Mouse (Mus musculus): ENCODE results near the gene Atp9a. TPM values are rescaled to one million over a fixed set of nuclear protein-coding genes. Genes with fewer than 3 reads are reported as not detected.

Gene Atp9a
- polyA plus RNA-seq, 1 experiment from 2014 or later: 155 TPM

DNA sequence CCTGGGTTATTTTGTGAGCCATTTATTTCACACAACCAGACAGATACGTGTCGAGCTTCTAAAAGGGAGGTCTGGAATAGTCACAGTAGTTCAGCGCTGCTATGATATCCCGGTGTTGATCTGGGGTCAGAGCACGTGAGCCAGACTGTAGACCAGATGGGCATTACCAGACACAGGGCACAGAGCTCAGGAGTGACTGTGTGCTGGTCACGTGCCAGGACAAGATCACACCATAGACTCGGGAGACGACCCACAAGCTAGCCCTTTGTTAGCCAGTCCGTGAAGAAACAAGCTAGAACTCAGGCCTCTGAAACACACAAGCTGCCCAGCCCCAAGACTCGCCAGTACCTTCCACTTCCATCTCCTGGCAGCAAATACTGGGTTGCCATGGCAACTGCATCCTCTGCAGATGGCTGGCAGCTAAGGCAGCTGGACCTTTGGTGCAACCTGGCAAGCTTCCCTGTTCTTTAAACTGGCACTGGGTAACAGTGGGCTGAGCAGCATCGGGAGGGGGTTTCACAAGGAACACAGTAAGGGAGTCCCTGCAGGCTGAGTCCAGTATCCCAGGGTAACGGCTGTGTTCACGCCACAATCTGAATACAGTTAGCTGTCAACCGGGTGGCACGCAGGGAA, 63.4 kb downstream of the Atp9a start:
- H3K36me3 ChIP-seq (replicated peaks): peaks cover 22% of the 10 kb centered on the region
- peaks cover 21% of the 10 kb centered on the region for H3K4me1 ChIP-seq
- 45% methylated on average over 15 of the region's 15 CpGs for WGBS
- no peaks in the 10 kb centered on the region for H3K27me3 ChIP-seq (replicated peaks)
- H3K9me3 ChIP-seq: no peaks in the 10 kb centered on the region
- no peak overlapping the region for H3K9ac ChIP-seq
- 0 out of 2 replicates have a peak overlapping the region, but pooled peaks have one; percentile 3 for H3K4me2 ChIP-seq
- peak overlapping the region; percentile 78 for H3K27ac ChIP-seq
- H3K4me3 ChIP-seq: no peak overlapping the region
- peak; percentile 88 for ATAC-seq (replicated peaks)

DNA sequence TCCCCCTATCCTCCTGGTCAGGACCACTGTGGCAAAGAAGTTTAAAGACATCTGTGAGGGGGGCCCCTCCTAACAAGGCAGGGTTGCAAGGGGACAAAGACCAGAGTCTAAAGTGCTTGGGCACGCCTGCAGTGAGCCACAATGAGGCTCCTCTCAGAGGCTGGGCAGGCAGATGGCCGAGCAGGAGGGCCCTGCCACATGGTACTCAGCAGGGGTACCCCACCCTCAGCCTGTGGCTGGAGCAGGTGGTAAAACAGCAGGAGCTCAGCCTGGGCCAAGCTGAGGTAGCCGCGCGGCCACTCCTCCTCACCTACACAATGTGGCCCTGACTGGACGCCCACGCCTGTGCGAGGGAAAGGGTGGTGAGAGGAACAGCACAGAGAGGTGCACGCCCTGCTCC, 64.6 kb downstream of the Atp9a start:
- H3K36me3 ChIP-seq (replicated peaks): peaks cover 33% of the 10 kb centered on the region
- H3K9ac ChIP-seq: no peak overlapping the region
- peak; percentile 48 for ATAC-seq (replicated peaks)
- WGBS: 22% methylated on average over 6 of the region's 9 CpGs
- no peak overlapping the region for H3K4me3 ChIP-seq
- H3K4me2 ChIP-seq: no peak overlapping the region
- no peaks in the 10 kb centered on the region for H3K27me3 ChIP-seq (replicated peaks)
- H3K4me1 ChIP-seq: peaks cover 21% of the 10 kb centered on the region
- peak overlapping the region; percentile 78 for H3K27ac ChIP-seq
- H3K9me3 ChIP-seq: no peaks in the 10 kb centered on the region

DNA sequence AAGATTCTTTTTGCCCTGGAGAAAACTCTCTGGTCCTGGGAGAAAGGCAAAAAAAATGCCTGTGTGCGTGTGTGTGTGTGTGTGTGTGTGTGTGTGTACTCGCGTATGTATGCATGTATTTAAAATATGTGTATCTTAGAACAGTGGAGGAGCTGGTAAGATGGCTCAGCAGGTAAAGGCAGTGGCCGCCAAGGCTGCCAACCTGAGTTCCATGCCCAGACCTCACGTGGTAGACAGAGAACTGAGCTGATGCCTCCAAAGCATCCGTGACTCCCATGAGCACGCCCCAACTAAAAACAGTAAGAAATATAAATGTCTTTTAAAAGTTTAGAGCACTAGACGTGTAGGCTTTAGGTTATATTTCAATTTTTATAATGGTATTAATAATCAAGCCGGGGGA, 70.5 kb downstream of the Atp9a start:
- WGBS: 90% methylated on average over 9 of the region's 9 CpGs
- H3K9ac ChIP-seq: no peak overlapping the region
- no peak overlapping the region for H3K4me3 ChIP-seq
- no peak for ATAC-seq (replicated peaks)
- peaks cover 31% of the 10 kb centered on the region for H3K36me3 ChIP-seq (replicated peaks)
- no peaks in the 10 kb centered on the region for H3K4me1 ChIP-seq
- no peaks in the 10 kb centered on the region for H3K27me3 ChIP-seq (replicated peaks)
- no peak overlapping the region for H3K27ac ChIP-seq
- H3K9me3 ChIP-seq: no peaks in the 10 kb centered on the region
- no peak overlapping the region for H3K4me2 ChIP-seq

DNA sequence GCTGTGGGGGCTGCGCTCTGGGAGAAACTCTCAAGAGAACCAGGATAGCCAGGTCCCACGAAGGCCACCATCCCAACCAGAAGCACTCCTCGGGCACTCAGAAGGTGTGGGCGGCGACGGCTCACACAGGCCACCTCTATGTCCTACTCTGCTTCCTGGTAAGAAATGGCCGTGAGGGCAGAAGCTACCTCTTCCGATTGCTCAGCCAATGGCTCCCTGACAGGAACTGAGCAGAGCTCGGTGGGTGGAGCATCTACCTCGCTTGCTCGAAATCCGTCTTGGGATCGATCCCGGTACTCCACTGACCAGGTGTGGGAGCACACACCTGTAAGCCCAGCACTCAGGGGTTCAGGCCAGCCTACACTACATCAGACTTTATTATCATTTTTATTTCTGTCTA, 72.0 kb downstream of the Atp9a start:
- ATAC-seq (replicated peaks): no peak
- H3K9me3 ChIP-seq: no peaks in the 10 kb centered on the region
- H3K36me3 ChIP-seq (replicated peaks): peaks cover 30% of the 10 kb centered on the region
- H3K27ac ChIP-seq: no peak overlapping the region
- no peaks in the 10 kb centered on the region for H3K27me3 ChIP-seq (replicated peaks)
- no peak overlapping the region for H3K4me3 ChIP-seq
- no peak overlapping the region for H3K4me2 ChIP-seq
- WGBS: 90% methylated on average over 14 of the region's 14 CpGs
- no peaks in the 10 kb centered on the region for H3K4me1 ChIP-seq
- H3K9ac ChIP-seq: no peak overlapping the region

- Histone ChIP-seq H3K27me3 (replicated peaks) (no peaks in the 10 kb centered on the region), H3K9me3 (no peaks in the 10 kb centered on the region), H3K4me1 (no peaks in the 10 kb centered on the region), H3K4me3 (no peak overlapping the region), H3K27ac (no peak overlapping the region), H3K4me2 (no peak overlapping the region), H3K36me3 (replicated peaks) (peaks cover 25% of the 10 kb centered on the region), H3K9ac (no peak overlapping the region)
- ATAC-seq (replicated peaks): no peak
- WGBS: 86% methylated on average over 13 of the region's 13 CpGs
These were observed 72.4 kb downstream of the Atp9a start for GRCm38 (mm10) chr2:168669762-168670161.

- no peak overlapping the region for H3K27ac ChIP-seq
- no peaks in the 10 kb centered on the region for H3K9me3 ChIP-seq
- WGBS: 88% methylated on average over 13 of the region's 13 CpGs
- no peak overlapping the region for H3K9ac ChIP-seq
- H3K4me1 ChIP-seq: no peaks in the 10 kb centered on the region
- H3K27me3 ChIP-seq (replicated peaks): no peaks in the 10 kb centered on the region
- ATAC-seq (replicated peaks): no peak
- H3K4me2 ChIP-seq: no peak overlapping the region
- peaks cover 8% of the 10 kb centered on the region for H3K36me3 ChIP-seq (replicated peaks)
- no peak overlapping the region for H3K4me3 ChIP-seq
These were observed 74.5 kb downstream of the Atp9a start for GRCm38 (mm10) chr2:168667745-168668144.

- Histone ChIP-seq H3K27me3 (replicated peaks) (no peaks in the 10 kb centered on the region), H3K4me3 (no peak overlapping the region), H3K36me3 (replicated peaks) (0 out of 2 replicates have a peak, but pooled peaks cover 4% of the 10 kb centered on the region), H3K9me3 (no peaks in the 10 kb centered on the region), H3K27ac (no peak overlapping the region), H3K4me2 (no peak overlapping the region), H3K4me1 (no peaks in the 10 kb centered on the region), H3K9ac (no peak overlapping the region)
- 96% methylated on average over 4 of the region's 4 CpGs for WGBS
- ATAC-seq (replicated peaks): no peak
These were observed 76.5 kb downstream of the Atp9a start for GRCm38 (mm10) chr2:168665680-168666079.

DNA sequence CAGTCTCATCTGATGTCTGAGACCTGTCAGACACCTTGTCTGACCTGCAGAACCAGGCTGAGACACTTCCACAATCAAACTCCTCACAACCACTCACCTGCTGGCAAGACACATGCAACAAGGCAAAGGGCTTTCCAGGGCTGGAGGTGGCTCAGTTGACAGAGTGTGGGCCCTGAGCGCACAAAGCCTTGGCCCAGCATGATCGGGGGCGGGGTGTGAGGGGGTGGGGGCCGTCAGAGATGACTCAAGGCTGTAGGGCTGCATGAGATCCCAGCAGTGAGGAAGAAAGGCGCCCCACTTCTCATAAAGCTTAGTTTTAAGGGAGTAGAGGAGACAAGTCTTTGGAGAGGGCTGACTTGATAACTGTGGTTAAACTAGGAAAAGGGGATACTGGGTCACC, 78.5 kb downstream of the Atp9a start:
- WGBS: 81% methylated on average over 5 of the region's 5 CpGs
- no peaks in the 10 kb centered on the region for H3K27me3 ChIP-seq (replicated peaks)
- no peak overlapping the region for H3K4me2 ChIP-seq
- H3K9me3 ChIP-seq: no peaks in the 10 kb centered on the region
- no peak overlapping the region for H3K9ac ChIP-seq
- no peak for ATAC-seq (replicated peaks)
- H3K36me3 ChIP-seq (replicated peaks): peaks cover 16% of the 10 kb centered on the region; the same call in 1 of the 2 replicates
- H3K27ac ChIP-seq: no peak overlapping the region
- H3K4me1 ChIP-seq: no peaks in the 10 kb centered on the region
- no peak overlapping the region for H3K4me3 ChIP-seq

DNA sequence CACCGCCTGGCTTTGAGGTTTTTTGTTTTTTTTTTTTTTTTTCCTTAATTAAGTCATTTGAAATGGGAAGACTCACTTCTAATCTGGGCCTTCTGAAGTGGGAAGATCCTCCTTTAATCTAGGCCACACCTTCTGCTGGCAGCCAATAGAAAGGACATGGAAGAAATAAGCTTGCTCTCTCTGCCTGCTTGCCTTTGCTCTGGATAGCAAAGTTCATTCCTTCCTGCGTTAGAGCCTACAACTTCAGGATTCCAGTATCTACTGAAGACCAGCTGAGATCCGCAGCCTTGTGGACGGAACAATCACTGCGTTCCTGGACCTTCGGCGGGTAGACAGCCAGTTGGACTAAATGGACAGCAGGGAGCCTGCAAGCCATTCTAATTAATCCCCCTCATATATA, 79.0 kb downstream of the Atp9a start:
- Histone ChIP-seq H3K36me3 (replicated peaks) (peaks cover 17% of the 10 kb centered on the region; the same call in 1 of the 2 replicates), H3K9ac (no peak overlapping the region), H3K4me3 (no peak overlapping the region), H3K27ac (no peak overlapping the region), H3K4me2 (no peak overlapping the region), H3K9me3 (no peaks in the 10 kb centered on the region), H3K4me1 (no peaks in the 10 kb centered on the region), H3K27me3 (replicated peaks) (no peaks in the 10 kb centered on the region)
- ATAC-seq (replicated peaks): no peak
- 71% methylated on average over 7 of the region's 7 CpGs for WGBS

GRCm38 (mm10) chr2:168661802-168662201, 80.4 kb downstream of the Atp9a start:
- H3K9ac ChIP-seq: no peak overlapping the region
- no peak overlapping the region for H3K4me2 ChIP-seq
- no peak; the same call in 1 of the 2 replicates for ATAC-seq (replicated peaks)
- H3K4me1 ChIP-seq: no peaks in the 10 kb centered on the region
- peaks cover 28% of the 10 kb centered on the region; the same call in 1 of the 2 replicates for H3K36me3 ChIP-seq (replicated peaks)
- no peaks in the 10 kb centered on the region for H3K9me3 ChIP-seq
- WGBS: 67% methylated on average over 15 of the region's 15 CpGs
- no peak overlapping the region for H3K27ac ChIP-seq
- no peaks in the 10 kb centered on the region for H3K27me3 ChIP-seq (replicated peaks)
- H3K4me3 ChIP-seq: no peak overlapping the region

DNA sequence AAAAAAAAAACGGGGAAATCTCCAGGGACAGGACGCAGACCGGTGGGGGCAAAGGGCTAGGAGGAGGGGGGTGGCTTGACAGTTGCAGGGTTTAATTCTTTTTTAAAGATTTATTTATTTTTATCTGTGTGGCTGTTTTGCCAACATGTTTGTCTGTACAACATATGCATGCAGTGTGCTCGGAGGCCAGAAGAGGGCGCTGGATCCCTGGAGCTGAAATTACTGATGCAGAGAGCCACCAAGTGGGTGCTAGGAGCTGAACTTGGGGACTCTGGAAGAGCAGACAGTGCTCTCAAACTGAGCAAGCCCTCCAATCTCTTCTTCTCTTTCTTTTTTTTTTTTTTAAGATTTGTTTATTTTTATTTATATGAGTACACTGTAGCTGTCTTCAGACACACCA, 81.9 kb downstream of the Atp9a start:
- 55% methylated on average over 5 of the region's 5 CpGs for WGBS
- Histone ChIP-seq H3K27me3 (replicated peaks) (no peaks in the 10 kb centered on the region), H3K27ac (no peak overlapping the region), H3K36me3 (replicated peaks) (peaks cover 30% of the 10 kb centered on the region; the same call in 1 of the 2 replicates), H3K9me3 (no peaks in the 10 kb centered on the region), H3K4me3 (no peak overlapping the region), H3K4me2 (no peak overlapping the region), H3K4me1 (no peaks in the 10 kb centered on the region), H3K9ac (no peak overlapping the region)
- ATAC-seq (replicated peaks): no peak

DNA sequence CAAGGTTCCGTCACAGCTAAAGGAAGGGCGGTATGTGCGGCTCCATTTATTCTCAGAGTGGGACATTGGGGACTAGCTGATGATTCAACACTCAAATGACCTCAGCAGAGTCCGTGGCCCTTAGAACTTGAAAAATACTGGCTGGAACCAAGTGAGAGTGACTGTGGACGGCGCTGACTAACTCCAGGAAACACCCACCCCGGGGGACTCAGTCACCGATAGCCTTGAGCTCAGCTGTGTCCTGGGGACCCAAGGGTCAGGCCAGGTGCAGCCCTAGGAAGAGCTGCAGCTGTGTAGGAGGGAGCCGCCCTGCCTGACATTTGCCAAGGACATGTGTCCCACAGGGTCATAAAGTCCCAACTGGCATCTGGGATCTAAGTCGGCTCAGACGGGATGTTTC, 83.7 kb downstream of the Atp9a start:
- H3K27me3 ChIP-seq (replicated peaks): no peaks in the 10 kb centered on the region
- no peak overlapping the region for H3K4me2 ChIP-seq
- H3K27ac ChIP-seq: no peak overlapping the region
- H3K9ac ChIP-seq: no peak overlapping the region
- ATAC-seq (replicated peaks): no peak
- no peaks in the 10 kb centered on the region for H3K9me3 ChIP-seq
- peaks cover 33% of the 10 kb centered on the region; the same call in 1 of the 2 replicates for H3K36me3 ChIP-seq (replicated peaks)
- H3K4me3 ChIP-seq: no peak overlapping the region
- peaks cover 4% of the 10 kb centered on the region; the same call in 1 of the 2 replicates for H3K4me1 ChIP-seq
- WGBS: 87% methylated on average over 11 of the region's 11 CpGs

Data from midbrain, embryonic 15.5 days (tissue).